18 mouse cellular contexts compared by ENCODE assay signal in the genomic region with DNA sequence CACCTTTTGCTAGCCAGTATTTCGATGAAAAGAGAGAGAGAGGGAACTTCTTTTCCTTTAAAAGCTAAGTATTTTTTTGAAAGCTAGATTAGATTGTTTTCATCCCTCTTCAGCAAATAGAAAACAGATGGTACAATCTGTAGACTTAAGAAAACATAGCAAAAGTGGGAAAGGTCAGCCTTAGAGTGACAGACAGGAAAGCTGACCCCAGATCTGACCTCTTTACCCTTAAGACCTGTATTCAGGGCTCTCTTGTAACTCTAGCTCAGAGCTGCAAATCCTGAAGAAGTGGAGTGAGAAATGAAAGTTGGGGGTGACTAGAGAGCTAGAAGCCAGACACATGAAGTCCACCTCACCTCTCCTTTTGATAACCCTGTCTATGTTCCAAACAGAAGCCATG.
"Had no signal": no experiment of that assay in that cellular context is flagged by ENCODE, and none has a peak within 500 bp of the region (broad histone marks: within the 10 kb centered on the region; RNA-seq: fewer than 3 reads in every experiment).

No protein-coding gene starts in this region.

- H3K36me3 ChIP-seq: lung, embryonic 15.5 days; midbrain, embryonic 13.5 days; midbrain, embryonic 15.5 days; neural tube, embryonic 12.5 days had no signal

- H3K4me3 ChIP-seq: lung, embryonic 15.5 days; megakaryocyte, embryonic 14.5 days; midbrain, embryonic 13.5 days; midbrain, embryonic 15.5 days; neural tube, embryonic 12.5 days had no signal

- H3K4me1 ChIP-seq: lung, embryonic 15.5 days; megakaryocyte, embryonic 14.5 days had no signal

- DNase-seq: liver, postnatal 0 days; lung, adult 2 months; lung, postnatal 14 days; lung, postnatal 36 days; right cerebral cortex, postnatal 25 days; right cerebral cortex, postnatal 4 days; spleen, adult 18-20 months; thymus, adult 18-20 months; thymus, postnatal 14 days; thymus, postnatal 4 days had no signal

- H3K9me3 ChIP-seq: lung, embryonic 15.5 days; megakaryocyte, embryonic 14.5 days; midbrain, embryonic 13.5 days; midbrain, embryonic 15.5 days; neural tube, embryonic 12.5 days had no signal

- H3K9ac ChIP-seq: liver, postnatal 0 days; lung, embryonic 15.5 days; midbrain, embryonic 13.5 days; midbrain, embryonic 15.5 days; neural tube, embryonic 12.5 days had no signal

- ATAC-seq: liver, postnatal 0 days; lung, postnatal 0 days; midbrain, embryonic 13.5 days; midbrain, embryonic 15.5 days had no signal

- H3K27me3 ChIP-seq: lung, embryonic 15.5 days; megakaryocyte, embryonic 14.5 days; midbrain, embryonic 13.5 days; midbrain, embryonic 15.5 days; neural tube, embryonic 12.5 days had no signal

- H3K27ac ChIP-seq: lung, embryonic 15.5 days; macrophage; midbrain, embryonic 13.5 days; midbrain, embryonic 15.5 days; neural tube, embryonic 12.5 days had no signal

- H3K4me2 ChIP-seq: lung, embryonic 15.5 days; midbrain, embryonic 11.5 days; midbrain, embryonic 13.5 days; midbrain, embryonic 15.5 days; neural tube, embryonic 12.5 days had no signal
